Mouse (Mus musculus) thymus, postnatal 25 days (tissue): ENCODE data around the gene Nr2f6.

Source experiments
- DNase-seq: peaks from one replicate; pipeline ENCODE4 v3.0.0; 2022

The Nr2f6 gene

GRCm38 (mm10) chr8:71381421-71381970 is at the start of gene Nr2f6:
TSS of gene Nr2f6 (minus strand) at chr8:71381960.
- peak; percentile 33 for DNase-seq

DNA sequence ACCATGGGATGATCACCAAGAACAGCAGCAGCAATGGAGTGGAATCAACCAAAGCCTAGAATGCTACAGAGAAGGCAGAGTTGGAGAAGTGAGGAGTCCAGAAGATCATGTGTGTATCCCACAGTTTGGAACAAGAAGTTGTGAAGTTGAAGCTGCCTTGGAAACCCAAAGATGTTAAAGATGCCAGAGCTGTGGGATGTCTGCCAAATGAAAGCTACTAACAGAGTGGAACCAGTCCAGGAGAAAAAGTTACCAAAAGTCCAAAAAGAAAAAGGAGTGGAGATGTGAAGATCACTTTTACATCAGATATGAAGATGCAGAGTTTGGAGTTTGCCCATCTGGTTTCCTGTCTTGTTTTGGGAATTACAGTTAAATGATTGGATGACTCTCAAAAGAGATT is 40.4 kb upstream of the Nr2f6 start:
- no peak for DNase-seq

- DNase-seq = peak; percentile 36
These were observed 29.9 kb upstream of the Nr2f6 start for GRCm38 (mm10) chr8:71411535-71412273.

DNA sequence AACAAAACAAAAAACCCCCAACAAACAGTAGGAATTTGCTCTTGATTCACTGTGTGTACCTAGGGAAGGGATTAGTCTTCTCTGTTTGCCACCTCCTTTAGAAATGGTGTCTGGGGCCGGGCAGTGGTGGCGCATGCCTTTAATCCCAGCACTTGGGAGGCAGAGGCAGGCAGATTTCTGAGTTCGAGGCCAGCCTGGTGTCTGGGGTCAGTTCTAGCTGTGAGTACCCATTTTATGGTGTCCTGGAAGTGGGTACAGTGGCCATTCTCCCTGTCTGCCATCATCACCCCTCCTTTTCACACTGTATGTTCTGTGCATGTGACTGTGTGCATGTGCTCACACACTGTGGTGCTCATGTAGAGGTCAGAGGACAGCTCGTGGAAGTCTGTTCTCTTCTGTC is 26.5 kb upstream of the Nr2f6 start:
- no peak for DNase-seq

DNA sequence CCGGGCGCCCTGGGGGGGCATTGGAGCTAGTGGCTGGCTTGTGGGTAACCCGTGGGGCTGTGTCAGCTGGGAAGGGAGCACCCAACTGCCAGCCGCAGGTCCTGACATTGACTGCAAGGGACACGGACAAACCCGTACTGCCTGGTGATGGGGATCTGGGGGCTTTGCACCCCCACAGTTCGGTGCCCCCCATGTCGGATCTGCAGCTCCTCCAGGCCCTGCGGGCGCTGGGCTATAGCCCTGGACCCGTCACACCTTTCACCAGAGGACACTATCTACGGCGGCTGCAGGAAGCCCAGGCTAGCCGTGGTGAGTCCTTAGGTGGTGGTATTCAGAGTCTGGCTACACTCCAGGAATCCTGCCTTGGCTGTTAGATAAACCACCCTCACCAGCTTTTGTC is 25.7 kb upstream of the Nr2f6 start:
- no peak for DNase-seq

DNA sequence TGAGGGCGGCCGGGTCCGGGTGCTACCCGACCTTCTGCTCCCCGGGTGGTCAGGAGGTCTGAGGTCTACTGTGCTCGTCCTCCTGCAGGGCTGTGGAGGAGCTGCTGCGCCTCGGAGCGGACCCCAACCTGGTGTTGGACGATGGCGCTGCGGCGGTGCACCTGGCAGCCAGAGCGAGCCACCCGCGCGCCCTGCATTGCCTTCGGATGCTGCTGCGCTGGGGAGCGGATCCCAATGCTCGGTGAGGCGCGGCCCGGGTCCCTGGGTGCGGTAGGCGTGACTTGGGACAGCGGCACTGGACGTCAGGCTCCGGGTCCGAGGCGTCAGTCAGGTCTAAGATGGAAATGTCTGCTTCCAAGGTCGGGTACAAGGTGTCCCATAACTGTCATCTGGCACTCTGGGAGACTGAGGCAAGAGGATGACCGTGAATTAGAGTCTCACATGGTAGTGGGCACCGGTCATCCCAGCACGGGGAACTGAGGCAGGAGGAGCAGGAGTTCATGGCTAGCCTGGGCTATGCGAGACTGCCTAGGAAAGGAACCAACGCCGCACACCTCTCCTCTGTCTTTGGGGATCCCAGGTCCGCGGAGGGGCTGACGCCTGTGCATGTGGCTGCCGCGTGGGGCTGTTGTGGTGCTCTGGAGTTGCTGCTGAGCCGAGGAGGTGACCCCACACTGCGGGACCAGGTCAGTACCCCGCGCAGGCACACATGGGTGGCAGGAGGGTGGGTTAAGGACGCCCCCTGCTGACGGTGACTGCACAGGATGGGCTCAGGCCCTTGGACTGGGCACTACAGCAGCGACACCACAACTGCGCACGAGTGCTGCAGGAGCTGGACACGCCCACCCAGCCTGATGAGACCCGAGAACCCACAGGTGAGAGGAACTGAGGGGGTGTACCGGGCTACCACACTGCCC is 24.6 kb upstream of the Nr2f6 start:
- peak; percentile 73 for DNase-seq

- DNase-seq = peak; percentile 99
These were observed 23.8 kb upstream of the Nr2f6 start, which contains the start of gene Ankle1 for GRCm38 (mm10) chr8:71405401-71406098. TSS of gene Ankle1 (plus strand) at chr8:71406010.

- no peak for DNase-seq
These were observed 23.2 kb upstream of the Nr2f6 start for GRCm38 (mm10) chr8:71404951-71405351.

DNA sequence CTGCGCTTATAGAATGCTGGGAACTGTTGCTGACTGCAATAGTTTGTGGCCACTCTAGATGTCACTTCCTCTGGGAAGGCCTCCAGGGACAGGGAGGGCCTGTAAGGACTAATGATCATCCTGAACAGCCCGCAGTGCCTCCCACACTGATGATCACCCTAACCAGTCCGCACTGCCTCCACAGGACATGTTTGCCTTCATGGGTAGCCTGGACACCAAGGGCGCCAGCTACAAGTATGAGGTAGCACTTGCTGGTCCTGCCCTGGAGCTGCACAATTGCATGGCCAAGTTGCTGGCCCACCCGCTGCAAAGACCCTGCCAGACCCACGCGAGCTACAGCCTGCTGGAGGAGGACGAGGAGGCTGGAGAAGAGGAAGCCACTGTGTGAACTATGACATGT is 22.3 kb upstream of the Nr2f6 start:
- no peak for DNase-seq

DNA sequence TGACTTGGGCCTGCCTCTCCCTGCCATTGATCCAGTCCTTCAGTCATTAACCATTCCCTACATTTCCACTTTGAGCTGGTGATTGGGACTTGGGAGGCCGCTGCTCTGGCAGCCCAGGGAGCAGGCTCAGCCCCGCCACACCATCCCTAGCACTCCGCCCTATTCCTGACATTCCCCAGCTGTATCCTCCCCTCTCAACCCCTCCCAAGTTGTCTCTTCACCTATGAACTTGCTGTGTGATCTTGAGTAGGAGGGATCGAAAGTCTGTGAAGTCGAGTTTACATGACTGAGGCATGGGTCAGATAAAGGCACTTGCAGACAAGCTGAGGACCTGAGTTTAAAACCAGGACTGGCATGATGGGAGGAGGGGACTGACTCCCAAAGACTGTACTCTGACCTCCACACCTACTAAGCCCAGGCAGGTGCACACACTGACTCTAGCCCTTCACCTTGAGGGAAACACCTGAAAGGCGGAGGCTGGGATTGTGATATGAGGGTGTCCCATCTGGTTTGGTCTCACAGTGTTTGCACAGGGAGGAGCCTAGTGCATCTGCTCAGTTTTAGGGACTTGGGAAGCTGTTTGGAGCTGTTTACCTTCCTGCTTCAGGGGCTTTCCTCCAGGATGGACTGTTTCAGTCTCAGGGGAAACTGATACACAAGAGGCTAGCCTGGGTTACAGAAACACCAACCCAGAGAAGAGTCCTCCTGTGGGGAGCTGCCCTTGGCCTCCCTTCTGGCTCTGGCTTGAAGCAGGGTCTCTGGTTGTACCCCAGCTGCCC is 21.5 kb upstream of the Nr2f6 start:
- DNase-seq = no peak

GRCm38 (mm10) chr8:71402446-71402964 is 20.7 kb upstream of the Nr2f6 start:
- DNase-seq = no peak

- DNase-seq = no peak
These were observed 19.7 kb upstream of the Nr2f6 start for GRCm38 (mm10) chr8:71401454-71401853.

GRCm38 (mm10) chr8:71400826-71401225 is 19.1 kb upstream of the Nr2f6 start:
- no peak for DNase-seq

- no peak for DNase-seq
These were observed 15.9 kb upstream of the Nr2f6 start for GRCm38 (mm10) chr8:71397701-71398100.

DNA sequence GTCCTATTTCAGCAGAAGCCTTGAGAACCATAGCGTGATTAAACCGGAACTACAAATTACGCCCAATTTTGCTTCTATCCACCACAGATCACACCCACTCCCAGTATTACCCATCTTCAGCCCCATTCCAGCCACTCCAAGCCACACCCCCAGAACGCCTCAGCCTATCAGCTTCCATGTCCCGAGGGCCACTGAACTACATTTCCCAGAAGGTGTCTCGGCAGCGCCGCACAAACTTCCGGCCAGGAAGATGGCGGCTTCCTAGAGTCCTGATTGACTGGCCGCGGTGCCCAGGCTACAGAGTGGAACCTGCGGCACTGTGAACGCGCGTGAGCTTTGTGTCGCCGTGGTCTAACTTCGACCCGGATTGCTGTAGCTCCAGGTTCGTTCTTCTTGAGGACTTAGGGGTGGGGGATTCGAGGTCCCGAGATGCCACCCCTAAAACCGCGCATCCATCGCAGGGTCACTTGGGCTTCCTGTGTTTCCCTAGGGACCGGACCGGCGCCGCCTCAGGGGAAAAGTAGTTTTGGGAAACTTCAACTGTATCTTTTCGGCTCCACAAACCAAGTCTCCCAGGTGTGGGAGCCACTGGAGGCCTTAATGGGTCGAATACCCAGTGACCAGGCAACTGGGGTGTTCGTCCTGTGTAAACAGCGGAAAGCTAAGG is 15.0 kb upstream of the Nr2f6 start, which contains the start of gene Babam1:
TSS of gene Babam1 (plus strand) at position 223 of the 667 bp plus-strand sequence.
- peak; percentile 87 for DNase-seq

DNA sequence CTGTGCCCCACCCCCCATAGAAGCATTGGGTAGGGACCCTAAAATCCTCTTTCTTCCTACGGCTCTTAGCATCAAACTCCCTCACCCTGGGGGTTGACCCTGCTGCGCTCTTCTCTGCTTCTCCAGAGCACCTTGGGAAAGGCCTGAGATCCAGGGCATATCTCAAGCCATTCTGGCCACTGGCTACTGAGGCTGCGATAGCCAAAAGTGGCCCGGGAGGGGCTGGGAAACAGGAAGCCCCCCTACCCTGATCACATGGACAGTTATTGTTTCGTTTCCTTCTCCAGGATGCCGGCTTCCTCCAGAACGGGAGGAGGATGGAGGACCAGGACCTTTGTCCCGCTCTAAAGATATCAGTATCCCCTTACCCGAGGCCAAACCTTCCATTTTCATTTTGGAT is 13.9 kb upstream of the Nr2f6 start, which contains the start of gene Ushbp1:
TSS of gene Ushbp1 (minus strand) at position 174 of the 400 bp plus-strand sequence.
- DNase-seq = no peak

GRCm38 (mm10) chr8:71395071-71395470 is 13.3 kb upstream of the Nr2f6 start:
- no peak for DNase-seq

DNA sequence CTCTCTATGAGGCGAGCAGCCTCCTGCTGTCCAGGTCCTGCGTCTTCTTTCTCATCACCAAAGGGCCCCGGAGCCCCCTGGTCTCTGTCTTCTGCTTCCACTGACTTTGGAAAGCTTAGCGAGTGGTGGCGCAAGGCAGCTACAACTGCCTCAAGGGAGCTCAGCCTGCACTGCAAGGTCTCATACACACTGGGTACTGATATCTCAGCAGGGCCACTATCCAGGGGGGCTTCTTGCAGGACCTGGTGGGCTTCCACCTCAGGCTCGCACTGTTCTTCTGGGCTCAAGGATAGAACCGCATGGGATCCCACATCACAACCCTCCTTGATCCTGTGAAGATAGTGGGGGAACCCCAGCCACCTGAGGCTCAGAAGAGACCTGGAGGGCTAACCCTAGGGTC is 12.7 kb upstream of the Nr2f6 start:
- DNase-seq = no peak

DNA sequence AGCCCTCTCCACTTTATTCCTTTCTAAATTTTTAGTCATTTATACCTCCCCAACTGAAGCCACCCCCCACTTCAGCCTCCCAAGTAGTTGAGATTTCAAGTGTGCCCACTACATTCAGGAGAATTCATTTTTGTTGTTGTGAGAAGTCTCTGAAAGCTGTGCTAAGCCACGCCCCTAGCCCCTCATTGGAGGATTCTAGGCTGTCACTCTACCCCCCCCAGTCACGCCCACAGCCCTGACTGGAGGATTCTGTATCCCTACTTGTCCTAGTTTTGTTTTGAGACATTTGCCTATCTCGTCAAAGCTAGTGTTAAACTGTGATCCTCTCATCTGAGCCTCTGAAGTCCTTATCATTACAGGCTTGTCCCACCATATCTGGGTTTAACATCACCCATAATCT is 11.1 kb upstream of the Nr2f6 start:
- no peak for DNase-seq

GRCm38 (mm10) chr8:71392391-71392790 is 10.6 kb upstream of the Nr2f6 start:
- DNase-seq = no peak

- no peak for DNase-seq
These were observed 9.9 kb upstream of the Nr2f6 start for GRCm38 (mm10) chr8:71391696-71392095.
